Mouse (Mus musculus): ENCODE results near the gene Fto. TPM values are rescaled to one million over a fixed set of nuclear protein-coding genes. Genes with fewer than 3 reads are reported as not detected.
A peak's percentile ranks its signal among the peaks of the same experiment; 100 is the strongest.

Gene Fto
- total RNA-seq, 1 experiment from 2014 or later = 62.9 TPM

DNA sequence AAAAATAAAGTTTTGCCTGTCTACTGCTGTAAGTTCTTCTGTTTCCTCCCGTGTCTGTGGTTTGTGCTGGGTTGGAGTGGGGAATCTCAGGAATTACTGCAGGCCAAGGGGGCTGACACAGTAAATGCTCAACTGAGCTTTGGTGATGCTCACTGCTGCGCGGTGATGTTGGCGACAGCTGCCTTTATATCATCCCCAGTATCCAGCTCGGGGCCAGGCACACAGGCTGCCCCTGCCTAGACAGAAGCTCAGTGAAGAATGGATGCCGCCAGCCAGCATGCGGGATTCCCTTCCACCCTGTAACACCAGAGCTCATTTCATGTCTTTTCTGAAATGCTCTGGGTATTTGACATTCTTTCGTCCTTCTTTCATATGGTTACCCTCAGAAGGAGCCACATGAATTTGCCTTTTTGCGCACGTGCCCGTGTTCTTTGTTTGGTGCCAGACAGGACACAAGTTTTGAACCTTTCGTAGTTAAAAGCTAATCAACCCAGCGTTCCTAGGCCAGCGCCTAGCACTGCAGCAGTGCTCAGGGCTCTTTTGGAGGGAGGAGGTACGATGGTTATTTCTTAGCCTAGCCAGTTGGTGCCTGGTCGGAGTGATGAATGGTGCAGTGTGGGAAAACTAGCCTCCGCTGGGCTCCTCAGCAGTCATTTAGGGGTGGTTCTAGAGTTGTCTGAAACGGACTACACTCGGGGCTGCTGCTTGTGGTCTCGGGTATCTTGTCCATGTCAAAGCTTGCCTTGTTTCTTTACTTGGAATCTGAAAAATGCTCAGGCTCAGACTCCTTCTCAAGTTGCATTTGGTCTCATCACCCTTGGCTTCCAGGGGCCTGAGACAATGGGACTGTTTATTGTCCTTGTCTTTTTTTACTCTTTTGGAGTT, 62.0 kb downstream of the Fto start:
- ATAC-seq (replicated peaks in 1 of 2; ENCODE audit: insufficient read depth in 1 of 2, low FRiP score in 2 of 2, low TSS enrichment in 1 of 2, low read depth in 1 of 2, poor library complexity in 2 of 2, severe bottlenecking in 2 of 2) = no peak

DNA sequence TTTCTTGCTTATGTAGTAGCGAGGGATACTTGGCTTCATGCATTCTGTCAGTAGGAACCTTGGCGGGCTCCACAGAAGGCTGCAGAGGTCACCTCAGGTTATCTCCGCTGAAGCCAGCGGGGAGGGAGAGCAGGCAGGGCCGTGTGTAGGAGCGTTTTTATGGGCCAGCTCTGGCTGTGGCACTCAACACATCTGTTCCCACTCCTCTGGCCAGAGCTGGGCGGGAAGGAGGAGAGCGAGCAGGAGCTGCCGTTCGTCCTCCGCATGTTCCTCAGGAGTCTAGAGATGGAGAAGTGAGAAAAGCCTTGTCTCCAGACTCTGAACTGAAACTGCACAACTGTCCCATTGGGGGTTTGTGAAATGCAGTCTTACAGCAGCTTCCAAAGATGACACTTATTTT, 63.5 kb downstream of the Fto start:
- ATAC-seq (replicated peaks in 1 of 2; ENCODE audit: insufficient read depth in 1 of 2, low FRiP score in 2 of 2, low TSS enrichment in 1 of 2, low read depth in 1 of 2, poor library complexity in 2 of 2, severe bottlenecking in 2 of 2) = peak in 1 of 2 experiments; percentile 11; a peak in 1 of 4 replicates

DNA sequence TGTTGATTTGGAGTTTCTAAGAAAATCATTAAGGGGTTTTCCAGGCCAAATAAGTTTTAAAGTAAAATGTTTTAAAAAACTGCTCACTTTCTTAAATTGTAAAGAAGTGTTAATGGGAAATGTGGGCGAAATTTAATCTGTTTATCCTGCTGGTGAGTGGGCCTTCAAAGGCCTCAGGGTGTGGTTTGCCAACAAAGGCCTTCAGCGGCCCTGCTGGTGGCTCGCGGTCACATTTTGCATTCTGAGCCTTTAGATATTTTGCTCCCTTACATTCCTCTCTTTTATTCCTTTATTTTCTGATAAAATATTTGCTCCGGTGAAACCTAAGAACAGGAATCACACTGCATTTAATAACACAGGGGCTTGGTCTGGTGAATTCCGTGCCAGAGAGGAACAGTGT, 64.0 kb downstream of the Fto start:
- ATAC-seq (replicated peaks in 1 of 2; ENCODE audit: insufficient read depth in 1 of 2, low FRiP score in 2 of 2, low TSS enrichment in 1 of 2, low read depth in 1 of 2, poor library complexity in 2 of 2, severe bottlenecking in 2 of 2) = no peak

DNA sequence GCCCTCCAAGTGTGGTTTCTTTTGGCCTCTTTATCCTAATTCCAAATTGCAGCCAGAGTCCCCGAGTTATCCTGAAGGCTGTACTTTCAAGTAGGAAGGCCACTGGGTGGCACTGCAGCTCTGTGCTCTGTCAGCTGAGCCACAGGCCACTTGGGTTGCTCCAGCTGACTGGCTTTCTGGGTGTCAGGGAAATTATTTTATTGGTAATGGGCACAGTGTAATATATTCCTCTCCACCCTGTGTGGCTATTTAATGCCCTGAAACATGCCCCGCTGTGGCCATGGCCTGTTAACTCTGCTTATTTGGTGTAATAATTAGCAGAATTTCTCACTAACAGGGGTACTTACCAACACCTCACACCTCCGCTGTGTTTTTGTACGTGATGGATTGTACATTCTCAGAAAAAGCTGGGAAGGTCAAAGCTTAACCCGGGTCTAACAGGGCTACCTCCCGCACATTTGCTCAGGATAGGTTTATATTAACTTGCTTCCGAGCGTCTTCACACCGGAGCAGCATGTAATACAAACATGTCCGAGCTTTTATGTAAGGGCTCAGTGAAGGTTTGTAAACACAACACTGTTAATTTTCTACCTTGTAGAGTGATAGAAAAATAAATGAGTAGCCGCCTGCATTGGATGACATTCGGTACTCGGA, 65.6 kb downstream of the Fto start:
- ATAC-seq (replicated peaks in 1 of 2; ENCODE audit: insufficient read depth in 1 of 2, low FRiP score in 2 of 2, low TSS enrichment in 1 of 2, low read depth in 1 of 2, poor library complexity in 2 of 2, severe bottlenecking in 2 of 2) = 0 out of 4 replicates have a peak, but pooled peaks have one; percentile 28 to 54

DNA sequence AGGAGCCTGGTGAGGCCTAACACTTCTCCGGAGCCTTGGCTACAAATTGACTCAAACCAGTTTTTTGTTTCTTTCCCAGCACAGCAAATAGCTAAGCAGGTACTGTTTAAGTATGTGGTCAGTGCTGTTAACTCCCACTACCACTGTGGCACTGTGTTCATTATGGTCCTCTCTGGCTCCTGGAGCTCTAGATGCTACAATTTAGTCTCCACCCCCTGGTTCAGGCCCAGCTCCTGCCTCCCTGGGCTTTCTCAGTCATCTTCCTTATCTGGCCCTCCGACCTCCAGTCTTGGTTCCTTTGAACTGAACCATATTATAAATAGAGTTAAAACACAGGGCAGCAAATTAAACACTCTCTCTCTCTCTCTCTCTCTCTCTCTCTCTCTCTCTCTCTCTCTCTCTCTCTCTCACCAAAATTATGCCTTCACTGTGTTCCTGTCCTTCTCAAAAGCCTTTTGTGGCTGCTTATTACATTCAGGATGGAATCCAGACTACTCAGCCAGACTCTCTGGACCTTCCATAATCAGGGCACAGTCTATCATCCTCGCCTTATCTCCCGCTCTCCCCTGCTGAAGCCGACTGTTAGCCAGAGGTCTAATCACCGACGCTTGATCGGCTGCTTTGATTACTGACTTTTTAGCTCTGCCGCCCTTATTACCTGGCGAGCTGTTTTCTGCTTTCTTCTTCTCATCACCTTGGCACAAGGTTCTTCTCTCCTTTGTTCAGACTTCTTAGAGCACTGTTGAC, 67.6 kb downstream of the Fto start:
- no peak for ATAC-seq (replicated peaks in 1 of 2; ENCODE audit: insufficient read depth in 1 of 2, low FRiP score in 2 of 2, low TSS enrichment in 1 of 2, low read depth in 1 of 2, poor library complexity in 2 of 2, severe bottlenecking in 2 of 2)

DNA sequence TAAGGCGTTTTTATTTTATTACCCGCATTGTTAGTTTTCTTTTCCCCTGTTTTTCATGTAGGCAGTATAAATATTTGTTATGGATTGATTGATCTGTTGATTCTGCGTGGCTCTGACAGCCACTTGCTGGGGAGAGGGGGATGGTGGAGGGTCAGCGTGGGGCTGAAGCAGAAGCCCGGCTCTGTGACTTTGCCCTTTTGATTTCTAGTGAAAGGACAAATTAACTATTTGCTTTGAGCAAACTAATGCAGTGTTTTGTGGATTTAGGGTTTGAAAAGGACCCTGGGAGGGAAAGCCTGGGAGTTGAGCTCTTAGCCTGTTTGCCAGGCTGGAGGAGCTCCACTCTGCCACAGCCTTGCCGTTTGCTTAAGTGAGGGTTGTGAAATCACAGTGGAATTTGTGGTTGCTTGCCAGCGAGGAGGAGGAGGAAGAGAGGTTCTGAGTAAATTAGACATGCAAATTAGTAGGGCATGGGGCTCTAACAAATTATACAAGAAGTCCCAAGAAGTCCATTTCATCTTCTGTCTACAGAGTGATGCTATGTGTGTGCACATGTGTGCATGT, 68.3 kb downstream of the Fto start:
- peak; percentile 19 to 66; a peak in 1 of 4 replicates for ATAC-seq (replicated peaks in 1 of 2; ENCODE audit: insufficient read depth in 1 of 2, low FRiP score in 2 of 2, low TSS enrichment in 1 of 2, low read depth in 1 of 2, poor library complexity in 2 of 2, severe bottlenecking in 2 of 2)

DNA sequence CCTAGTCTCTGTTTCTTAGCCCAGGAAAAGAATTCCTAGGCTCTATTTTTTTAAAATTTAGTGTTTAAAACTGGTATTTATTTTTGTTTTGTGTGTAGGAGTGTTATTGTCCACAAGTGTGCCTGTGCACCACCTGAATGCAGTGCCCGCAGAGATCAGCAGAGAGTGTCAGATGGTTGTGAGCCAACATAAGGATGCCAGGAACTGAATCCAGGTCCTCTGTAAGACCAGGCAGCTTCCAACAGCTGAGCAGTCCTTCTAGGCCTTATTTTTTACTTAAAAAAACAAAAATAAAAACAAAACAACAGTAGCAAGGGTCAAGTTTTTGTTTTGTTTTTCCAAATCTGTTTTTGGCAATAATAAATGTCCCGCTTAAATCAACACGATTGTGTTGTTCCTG, 69.9 kb downstream of the Fto start:
- no peak for ATAC-seq (replicated peaks in 1 of 2; ENCODE audit: insufficient read depth in 1 of 2, low FRiP score in 2 of 2, low TSS enrichment in 1 of 2, low read depth in 1 of 2, poor library complexity in 2 of 2, severe bottlenecking in 2 of 2)

DNA sequence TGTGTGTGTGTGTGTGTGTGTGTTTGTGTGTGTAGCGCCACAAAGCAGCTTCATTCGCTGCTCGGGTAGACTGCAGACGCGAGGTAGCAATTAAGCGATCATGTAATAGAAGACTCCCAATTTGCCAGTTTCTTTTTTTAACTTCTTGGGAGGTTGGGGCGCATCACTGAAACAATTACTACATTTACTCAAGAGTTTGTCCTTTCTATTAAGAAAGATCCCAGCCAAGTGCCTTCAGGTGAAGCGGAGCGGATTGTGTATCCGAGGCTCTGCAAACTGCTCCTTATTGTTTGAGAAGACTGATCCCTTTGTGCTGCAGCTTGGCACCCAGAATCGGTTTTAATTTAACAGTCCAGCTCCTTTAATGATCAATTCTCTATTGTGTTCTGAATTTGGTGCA, 70.5 kb downstream of the Fto start:
- ATAC-seq (replicated peaks in 1 of 2; ENCODE audit: insufficient read depth in 1 of 2, low FRiP score in 2 of 2, low TSS enrichment in 1 of 2, low read depth in 1 of 2, poor library complexity in 2 of 2, severe bottlenecking in 2 of 2) = no peak

DNA sequence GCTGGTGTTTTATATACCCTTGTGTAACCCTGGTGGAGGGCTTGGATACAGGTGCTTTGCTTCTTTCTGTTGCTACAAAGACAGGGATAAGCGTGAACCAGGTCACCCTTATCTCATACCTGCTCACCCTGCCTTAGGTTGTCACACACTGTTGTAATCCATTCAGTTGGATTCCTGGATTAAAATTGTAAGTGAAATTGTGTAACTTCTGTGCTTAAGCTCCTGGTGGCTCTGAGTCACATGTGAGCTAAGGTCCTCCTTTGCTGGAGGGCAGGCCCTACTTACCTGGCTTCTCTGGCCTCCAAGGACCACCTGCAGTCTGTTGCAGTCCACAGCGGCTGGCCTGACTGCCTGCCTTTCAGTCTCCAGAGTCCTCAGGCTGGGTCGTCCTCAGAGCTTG, 71.1 kb downstream of the Fto start:
- ATAC-seq (replicated peaks in 1 of 2; ENCODE audit: insufficient read depth in 1 of 2, low FRiP score in 2 of 2, low TSS enrichment in 1 of 2, low read depth in 1 of 2, poor library complexity in 2 of 2, severe bottlenecking in 2 of 2) = no peak

DNA sequence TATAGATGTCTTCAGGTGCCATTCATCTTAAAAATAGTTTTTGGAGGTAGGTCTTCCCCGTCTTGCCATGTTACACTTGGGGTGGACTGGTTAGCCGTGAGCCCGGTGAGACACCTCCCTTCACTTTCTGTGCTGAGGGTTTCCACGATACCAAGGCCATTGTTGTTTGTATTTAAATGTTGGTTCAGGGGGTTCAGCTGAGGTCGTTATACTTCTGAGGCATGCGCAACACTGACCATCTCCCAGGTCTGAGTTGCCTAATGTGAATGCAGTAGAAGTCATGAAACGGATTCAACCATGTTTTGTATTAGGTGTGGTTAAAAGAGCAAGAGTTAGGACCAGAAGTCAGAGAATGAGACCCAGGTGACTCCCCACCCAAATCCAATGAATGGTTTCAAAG, 72.5 kb downstream of the Fto start:
- no peak for ATAC-seq (replicated peaks in 1 of 2; ENCODE audit: insufficient read depth in 1 of 2, low FRiP score in 2 of 2, low TSS enrichment in 1 of 2, low read depth in 1 of 2, poor library complexity in 2 of 2, severe bottlenecking in 2 of 2)

DNA sequence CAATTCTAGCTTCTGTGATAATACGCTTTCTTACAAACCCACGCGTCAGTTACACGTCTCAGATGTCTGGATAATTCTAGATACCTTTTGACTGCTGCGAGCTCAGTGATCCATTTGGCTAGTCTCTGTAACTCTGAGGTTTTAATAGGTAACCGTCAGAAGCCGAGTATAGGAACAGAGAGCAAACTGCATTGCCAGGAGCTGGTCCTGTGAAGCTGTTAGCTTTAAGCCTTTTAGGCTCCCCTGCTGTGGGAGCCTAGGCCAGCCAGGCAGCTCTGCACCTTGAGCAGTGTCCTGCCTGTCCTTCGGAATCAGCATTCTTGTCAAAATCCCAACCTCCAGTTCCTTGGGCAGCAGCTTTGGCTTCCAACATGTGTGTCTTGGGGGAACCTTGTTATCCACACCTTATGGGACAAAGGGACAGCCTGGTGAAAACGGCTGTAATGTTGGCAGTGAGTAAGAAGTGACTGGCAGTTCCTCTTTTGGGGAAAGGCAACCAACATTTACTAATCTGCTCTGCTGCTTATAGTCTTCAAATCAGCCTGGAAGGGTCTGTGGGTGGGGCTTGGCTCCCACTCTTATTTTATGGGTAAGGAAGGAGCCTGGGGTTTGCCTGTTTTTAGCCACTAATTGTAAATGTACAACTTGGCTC, 77.2 kb downstream of the Fto start:
- ATAC-seq (replicated peaks in 1 of 2; ENCODE audit: insufficient read depth in 1 of 2, low FRiP score in 2 of 2, low TSS enrichment in 1 of 2, low read depth in 1 of 2, poor library complexity in 2 of 2, severe bottlenecking in 2 of 2) = peak; percentile 88

DNA sequence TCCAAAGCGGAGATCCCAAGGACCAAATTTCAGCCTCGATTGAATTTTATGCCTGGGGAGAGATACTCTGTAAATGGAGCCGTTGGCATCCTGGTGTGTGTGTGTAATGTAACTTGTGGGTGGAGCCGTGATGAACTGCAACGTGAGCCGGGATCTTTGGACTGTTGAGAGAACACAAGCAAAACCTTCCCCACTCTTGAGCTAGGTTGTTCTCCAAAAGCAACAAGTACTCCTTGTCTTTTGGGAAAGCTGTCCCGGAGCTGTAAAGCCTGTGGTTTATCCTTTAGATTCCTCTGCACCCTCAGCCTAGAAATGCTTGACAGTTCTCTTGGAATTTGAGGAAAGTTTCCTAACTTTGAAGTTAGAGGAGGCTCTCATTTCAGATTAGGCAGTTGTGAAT, 78.9 kb downstream of the Fto start:
- ATAC-seq (replicated peaks in 1 of 2; ENCODE audit: insufficient read depth in 1 of 2, low FRiP score in 2 of 2, low TSS enrichment in 1 of 2, low read depth in 1 of 2, poor library complexity in 2 of 2, severe bottlenecking in 2 of 2) = no peak

DNA sequence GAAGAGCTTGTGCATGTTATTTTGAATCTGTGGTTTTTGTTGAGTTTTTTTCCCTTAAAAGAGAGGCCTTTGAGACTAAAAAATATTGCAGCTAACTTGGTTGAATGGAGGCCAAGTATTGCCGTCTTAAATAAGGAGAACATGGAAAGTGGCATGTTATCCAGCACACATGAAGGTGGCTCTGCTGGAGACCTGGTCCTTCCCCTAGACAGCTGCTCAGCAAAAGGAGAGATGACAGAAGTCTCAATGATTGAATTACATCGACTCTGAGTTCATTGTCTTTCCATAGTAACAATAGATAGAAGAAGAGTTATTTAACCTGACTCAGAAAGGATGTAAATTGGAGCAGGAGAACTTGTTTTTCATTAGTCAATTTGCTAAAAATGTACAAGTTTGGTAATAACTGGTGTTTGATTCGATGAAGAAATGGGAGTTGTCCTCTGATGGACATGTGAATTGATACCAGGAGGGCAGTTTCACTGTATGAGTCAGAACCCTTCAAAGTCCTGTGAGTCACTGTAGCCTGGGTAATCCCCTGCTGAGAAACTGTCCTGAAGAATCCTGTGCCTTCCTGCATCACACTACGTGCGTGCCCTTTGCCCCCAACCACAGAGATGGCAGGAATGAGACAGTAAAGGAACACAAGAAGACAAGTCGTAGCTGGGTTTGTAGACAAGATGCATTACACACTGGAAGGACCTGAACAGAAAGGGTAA, 82.2 kb downstream of the Fto start:
- ATAC-seq (replicated peaks in 1 of 2; ENCODE audit: insufficient read depth in 1 of 2, low FRiP score in 2 of 2, low TSS enrichment in 1 of 2, low read depth in 1 of 2, poor library complexity in 2 of 2, severe bottlenecking in 2 of 2) = no peak

DNA sequence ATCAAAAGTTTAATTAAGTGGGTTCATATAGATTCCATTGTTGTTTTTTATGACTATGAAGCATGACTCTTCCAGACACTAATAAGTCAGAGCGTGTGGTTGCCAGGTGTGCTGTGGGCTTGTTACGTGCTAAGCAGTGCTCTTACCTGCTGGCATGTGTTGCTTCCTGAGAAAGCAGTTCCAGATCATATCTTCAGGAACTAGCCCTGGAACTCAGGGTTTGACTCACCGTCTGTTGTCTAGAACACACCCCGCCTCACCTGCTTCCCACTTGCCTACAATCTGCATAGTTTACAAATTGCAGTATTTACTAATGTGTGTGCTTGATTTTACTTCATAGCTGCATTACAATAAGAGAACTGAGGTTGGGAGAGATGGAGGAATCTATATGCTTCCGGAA, 84.7 kb downstream of the Fto start:
- no peak for ATAC-seq (replicated peaks in 1 of 2; ENCODE audit: insufficient read depth in 1 of 2, low FRiP score in 2 of 2, low TSS enrichment in 1 of 2, low read depth in 1 of 2, poor library complexity in 2 of 2, severe bottlenecking in 2 of 2)

DNA sequence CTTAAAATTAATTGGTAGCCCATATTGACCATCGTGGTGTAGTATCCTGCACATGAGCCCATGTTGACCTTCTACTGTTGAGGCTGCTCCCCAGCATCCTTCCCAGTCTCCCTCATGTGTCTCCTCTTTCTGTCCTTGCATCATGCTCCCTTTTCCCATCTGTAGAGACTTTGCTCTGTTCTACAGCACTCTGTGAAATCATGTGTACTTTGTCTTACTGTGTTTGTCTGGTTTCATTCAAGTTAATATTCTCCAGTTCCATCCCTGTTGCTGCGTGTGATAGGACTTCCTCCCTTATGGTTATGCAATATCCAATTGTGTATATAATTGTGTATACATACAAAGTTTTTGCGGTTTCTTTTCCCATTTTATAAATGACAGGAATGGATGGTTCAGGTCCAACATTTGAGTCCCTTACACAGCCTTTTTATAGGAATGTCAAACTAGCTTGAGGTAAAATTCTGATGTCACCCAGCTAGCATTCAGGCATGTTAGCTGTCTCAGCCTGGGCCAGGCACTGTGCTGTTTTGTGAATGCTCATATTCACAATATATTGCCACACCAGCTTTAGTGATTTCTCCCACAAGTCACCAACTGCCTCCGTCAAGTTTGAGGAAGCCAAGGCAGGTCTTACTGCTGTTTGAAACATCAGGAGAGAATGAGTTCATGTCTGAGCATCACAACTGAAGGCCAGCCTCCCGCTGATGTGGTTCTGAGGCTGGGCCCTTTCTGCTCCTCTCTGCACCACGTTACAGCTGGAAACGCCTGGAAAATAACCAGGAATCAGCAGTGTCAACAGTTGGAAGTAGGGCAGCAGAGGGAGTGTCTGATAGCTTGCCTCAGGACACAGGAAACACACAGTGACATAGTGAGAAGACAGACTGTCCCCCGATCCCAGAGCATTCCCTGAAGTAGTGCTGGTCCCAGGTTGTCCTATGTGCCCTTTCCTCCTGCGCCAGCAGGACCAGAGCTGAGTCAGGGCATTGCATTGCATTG, 90.0 kb downstream of the Fto start:
- no peak for ATAC-seq (replicated peaks in 1 of 2; ENCODE audit: insufficient read depth in 1 of 2, low FRiP score in 2 of 2, low TSS enrichment in 1 of 2, low read depth in 1 of 2, poor library complexity in 2 of 2, severe bottlenecking in 2 of 2)

DNA sequence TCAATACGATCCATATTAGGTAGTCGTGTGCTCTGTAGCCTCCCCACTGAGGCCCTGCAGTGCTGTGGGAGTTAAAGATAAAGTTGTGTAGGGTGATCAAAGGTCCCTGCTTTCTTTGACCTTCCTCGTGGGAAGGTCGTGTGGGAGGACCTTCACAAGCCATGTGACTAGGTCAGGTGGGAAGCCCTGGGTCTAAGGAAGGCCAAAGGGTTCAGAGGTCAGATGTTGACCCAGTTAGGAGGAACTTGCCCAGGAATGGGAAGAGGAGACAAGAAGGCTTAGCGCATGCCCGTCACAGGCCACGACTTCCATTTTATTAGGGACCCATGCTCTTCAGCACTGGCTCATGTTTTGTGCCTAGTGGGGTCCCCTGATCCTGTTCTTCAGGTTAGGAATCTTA, 91.0 kb downstream of the Fto start:
- ATAC-seq (replicated peaks in 1 of 2; ENCODE audit: insufficient read depth in 1 of 2, low FRiP score in 2 of 2, low TSS enrichment in 1 of 2, low read depth in 1 of 2, poor library complexity in 2 of 2, severe bottlenecking in 2 of 2) = no peak

Data from hematopoietic stem cell, adult 5-6 weeks (primary cell).